Mouse (Mus musculus): ENCODE measurements around the gene Naip1. TPM values are rescaled to one million over a fixed set of nuclear protein-coding genes. Genes with fewer than 3 reads are reported as not detected.
A peak's percentile ranks its signal among the peaks of the same experiment; 100 is the strongest.
"Not testable (repeated sequence)": the region's sequence is repeated elsewhere in the genome, so short reads cannot be mapped to it uniquely, and the experiment has no call there.

Naip1 gene
- polyA plus RNA-seq (2016; fragmentation: Nextera tagmentation; extraction: Ambion mirVana): not detected in 2 replicates

DNA sequence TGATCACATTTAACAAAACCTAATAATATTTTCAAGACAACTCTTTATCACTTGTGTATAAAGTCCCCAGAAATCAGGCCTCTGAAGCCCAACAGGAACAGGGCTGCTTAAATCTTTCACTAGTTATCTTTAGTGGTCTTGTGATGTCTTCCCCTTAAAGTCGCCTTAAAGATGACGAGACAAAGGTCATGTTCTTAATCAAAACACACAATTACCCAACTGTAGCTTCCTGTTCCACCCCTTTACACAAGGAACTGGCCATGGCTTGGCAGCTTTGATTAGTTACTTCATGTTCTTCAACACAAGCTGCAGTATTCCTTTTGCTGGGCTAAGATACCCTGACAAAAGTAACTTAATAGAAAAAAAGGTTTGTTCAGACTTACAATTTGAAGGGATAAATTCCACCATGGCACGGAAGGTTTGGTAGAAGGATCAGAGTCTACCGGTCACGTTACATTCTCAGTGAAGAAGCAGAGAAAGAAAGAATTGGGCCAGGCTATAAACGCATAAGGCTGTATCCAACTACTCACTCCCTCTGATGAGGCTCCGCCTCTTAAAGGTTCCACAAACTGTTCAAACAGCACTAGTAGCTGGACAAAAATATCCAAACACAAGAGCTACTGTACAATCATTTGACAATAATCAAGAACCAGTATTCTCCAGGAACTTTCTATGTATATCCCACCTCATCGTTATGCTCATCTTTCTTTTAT, at the start of gene Naip1:
Gene Naip1, minus strand, starts transcription at position 455 of the 713 bp plus-strand sequence.
- H3K36me3 ChIP-seq; H3K27ac ChIP-seq; H3K27me3 ChIP-seq (ENCODE audit: insufficient read depth, poor library complexity, severe bottlenecking); H3K4me1 ChIP-seq (replicated peaks); DNase-seq (ENCODE audit: low spot score); H3K4me3 ChIP-seq; H3K9me3 ChIP-seq: not testable (repeated sequence)
- whole genome bisulfite sequencing: 83% methylated on average over 8 of the region's 8 CpGs

DNA sequence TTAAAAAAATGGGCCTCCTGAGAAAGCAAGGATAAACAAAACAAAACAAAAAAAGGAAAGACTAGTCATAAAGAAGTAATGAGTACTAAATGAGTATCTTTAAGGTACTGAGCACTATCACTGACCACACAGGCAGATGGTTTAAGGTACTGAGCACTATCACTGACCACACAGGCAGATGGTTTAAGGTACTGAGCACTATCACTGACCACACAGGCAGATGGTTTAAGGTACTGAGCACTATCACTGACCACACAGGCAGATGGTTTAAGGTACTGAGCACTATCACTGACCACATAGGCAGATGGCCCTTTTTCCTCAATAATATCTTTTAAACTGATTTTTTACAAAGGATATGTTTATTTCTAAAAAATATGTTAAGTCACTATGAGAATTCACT, 47.0 kb upstream of the Naip1 start:
- DNase-seq (ENCODE audit: low spot score); H3K27me3 ChIP-seq (ENCODE audit: insufficient read depth, poor library complexity, severe bottlenecking); H3K4me3 ChIP-seq; H3K9me3 ChIP-seq; H3K27ac ChIP-seq; H3K4me1 ChIP-seq (replicated peaks); H3K36me3 ChIP-seq: not testable (repeated sequence)

DNA sequence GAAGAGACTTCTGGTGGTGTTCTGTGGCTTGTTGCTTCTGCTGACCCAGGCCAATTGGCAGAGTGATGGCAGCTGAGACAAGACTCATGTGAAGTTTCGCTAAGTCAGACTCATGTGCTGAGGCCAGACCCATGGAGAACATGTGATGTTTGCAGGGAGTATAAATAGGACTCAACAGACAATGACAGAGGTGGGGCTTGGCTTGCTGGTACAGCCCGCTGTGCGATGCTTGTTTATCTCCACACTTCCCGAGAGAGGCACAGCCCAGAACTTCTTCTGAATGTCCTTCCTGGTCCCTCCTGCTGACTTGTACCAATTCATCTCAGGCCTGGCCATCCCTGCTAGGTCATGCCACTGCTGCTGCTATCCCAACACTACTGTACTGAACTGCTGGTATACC, 42.7 kb upstream of the Naip1 start:
- Histone ChIP-seq H3K36me3 (no peaks in the 10 kb centered on the region), H3K4me3 (no peak overlapping the region), H3K27ac (no peak overlapping the region), H3K9me3 (no peaks in the 10 kb centered on the region), H3K4me1 (replicated peaks) (peaks cover 14% of the 10 kb centered on the region), H3K27me3 (ENCODE audit: insufficient read depth, poor library complexity, severe bottlenecking) (no peaks in the 10 kb centered on the region)
- 92% methylated on average over 4 of the region's 4 CpGs for WGBS
- DNase-seq (ENCODE audit: low spot score): no peak

DNA sequence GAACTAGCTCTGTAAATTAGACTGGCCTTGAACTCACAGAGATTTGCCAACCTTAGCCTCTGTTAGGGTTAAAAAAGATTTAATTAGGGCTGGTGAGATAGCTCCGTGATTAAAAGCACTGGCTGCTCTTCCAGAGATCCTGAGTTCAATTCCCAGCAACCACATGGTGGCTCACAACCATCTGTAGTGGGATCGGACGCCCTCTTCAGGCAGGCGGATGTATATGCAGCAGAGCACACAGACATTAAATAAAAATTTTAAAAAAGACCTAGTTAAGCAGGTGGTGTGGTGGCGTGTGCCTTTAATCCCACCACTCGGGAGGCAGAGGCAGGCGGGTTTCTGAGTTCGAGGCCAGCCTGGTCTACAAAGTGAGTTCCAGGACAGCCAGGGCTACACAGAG, 41.7 kb upstream of the Naip1 start:
- H3K27ac ChIP-seq; H3K9me3 ChIP-seq; H3K36me3 ChIP-seq; H3K27me3 ChIP-seq (ENCODE audit: insufficient read depth, poor library complexity, severe bottlenecking); DNase-seq (ENCODE audit: low spot score); H3K4me3 ChIP-seq: not testable (repeated sequence)
- WGBS: 61% methylated on average over 8 of the region's 8 CpGs
- peaks cover 14% of the 10 kb centered on the region for H3K4me1 ChIP-seq (replicated peaks)

DNA sequence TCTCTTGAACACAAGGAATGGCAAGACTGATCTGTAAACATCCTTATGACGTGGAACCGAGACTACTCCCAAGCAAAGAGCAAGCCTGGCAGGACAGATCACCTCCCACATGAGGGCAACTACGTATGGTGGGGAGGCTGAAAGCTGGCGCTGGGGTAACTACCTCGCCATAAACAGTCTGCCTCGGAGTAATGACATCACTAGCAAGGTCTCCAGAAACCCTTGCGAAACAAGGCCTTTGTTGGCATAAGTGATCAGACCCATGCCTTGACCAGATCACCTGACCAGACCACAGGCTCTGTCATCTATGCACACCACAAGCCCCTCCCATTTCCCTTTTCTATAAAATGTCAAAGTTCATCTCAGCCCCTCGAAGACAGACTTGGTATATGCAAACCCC, 40.6 kb upstream of the Naip1 start:
- WGBS: 77% methylated on average over 8 of the region's 8 CpGs
- Histone ChIP-seq H3K9me3 (no peaks in the 10 kb centered on the region), H3K4me3 (no peak overlapping the region), H3K27me3 (ENCODE audit: insufficient read depth, poor library complexity, severe bottlenecking) (no peaks in the 10 kb centered on the region), H3K36me3 (peaks cover 16% of the 10 kb centered on the region), H3K4me1 (replicated peaks) (peaks cover 14% of the 10 kb centered on the region), H3K27ac (no peak overlapping the region)
- DNase-seq (ENCODE audit: low spot score): no peak

DNA sequence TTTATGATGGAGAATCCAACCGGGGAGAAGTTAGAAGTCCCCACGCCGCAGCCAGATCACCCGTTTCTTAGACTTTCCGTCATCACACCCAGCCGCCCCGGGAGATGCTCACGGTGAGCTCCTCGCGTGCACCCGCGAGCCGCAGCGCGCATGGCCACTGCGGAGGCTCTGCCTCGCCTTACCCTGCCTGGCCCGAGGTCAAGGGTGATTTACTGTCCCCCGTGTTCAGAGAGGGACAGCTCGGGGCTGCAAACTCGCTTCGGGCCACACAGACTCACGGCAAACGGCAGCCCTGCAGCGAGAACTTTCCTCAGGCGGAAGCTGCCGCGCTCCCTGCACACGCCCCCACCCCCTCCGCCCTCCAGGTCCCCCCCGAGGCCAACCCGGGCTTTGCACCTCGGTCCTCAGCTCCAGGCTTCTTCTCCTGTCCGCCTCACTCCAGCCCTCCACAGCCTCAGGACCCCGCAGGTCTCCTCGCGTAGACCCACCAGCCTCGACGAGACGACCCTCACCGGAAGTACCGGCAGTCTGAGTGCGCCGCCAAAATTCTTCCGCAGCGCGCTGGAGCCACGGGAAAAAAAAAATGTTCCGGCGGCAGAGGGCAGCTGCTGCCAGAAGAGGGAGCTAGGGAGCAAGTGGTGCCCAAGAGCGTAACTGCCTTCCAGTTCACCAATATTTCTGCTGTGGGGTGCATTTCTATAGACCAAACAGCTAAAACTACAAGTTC, 39.6 kb upstream of the Naip1 start, which contains the start of gene Gtf2h2:
Gene Gtf2h2, minus strand, starts transcription at position 519 of the 727 bp plus-strand sequence.
- Histone ChIP-seq H3K9me3 (no peaks in the 10 kb centered on the region), H3K4me1 (replicated peaks) (peaks cover 14% of the 10 kb centered on the region), H3K4me3 (peak within 1 kb of the TSS; percentile 85), H3K27ac (peak within 1 kb of the TSS; percentile 93), H3K36me3 (peaks cover 27% of the 10 kb centered on the region), H3K27me3 (ENCODE audit: insufficient read depth, poor library complexity, severe bottlenecking) (no peaks in the 10 kb centered on the region)
- under 1% methylated on average over 51 of the region's 51 CpGs for WGBS
- peak; percentile 87 for DNase-seq (ENCODE audit: low spot score)

DNA sequence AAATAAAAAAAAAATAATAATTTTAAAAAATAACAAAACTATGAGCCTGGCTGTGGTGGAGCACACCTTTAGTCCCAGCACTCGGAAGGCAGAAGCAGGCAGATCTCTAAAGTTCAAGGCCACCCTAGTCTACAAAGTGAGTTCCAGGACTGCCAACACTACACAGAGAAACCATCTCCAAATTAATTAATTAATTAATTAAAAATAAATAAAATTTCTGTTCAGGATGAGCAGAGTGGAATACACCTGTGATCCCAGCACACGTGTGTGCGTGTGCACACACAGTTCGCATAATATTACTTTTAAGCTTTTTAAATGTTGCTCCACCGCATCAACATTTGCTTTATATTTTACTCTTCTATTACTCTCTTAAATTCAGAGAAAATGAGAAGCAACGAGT, 39.0 kb upstream of the Naip1 start:
- Histone ChIP-seq H3K4me1 (replicated peaks) (peaks cover 14% of the 10 kb centered on the region), H3K9me3 (no peaks in the 10 kb centered on the region), H3K4me3 (peak overlapping the region; percentile 85), H3K27ac (peak overlapping the region; percentile 93), H3K27me3 (ENCODE audit: insufficient read depth, poor library complexity, severe bottlenecking) (no peaks in the 10 kb centered on the region), H3K36me3 (peaks cover 33% of the 10 kb centered on the region)
- DNase-seq (ENCODE audit: low spot score): no peak
- WGBS: 17% methylated on average over 6 of the region's 6 CpGs

DNA sequence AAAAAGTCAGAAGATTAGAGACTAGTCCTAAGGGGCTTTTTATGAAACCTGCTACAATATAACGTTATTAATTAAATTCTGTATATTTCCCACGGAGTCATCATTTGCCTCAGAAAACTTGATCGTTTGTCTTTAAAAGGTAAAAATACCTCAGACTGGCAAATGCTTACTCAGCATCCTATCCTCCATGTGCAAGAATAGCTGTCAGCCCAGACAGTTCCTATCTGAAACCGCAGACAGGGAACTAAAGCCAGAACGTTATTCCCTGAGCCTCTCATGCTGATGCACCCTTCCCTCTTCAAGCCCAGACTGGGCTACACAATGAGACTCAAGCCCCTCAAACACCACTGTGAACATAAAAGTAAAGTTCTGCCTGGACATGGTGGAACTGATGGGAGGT, 37.8 kb upstream of the Naip1 start:
- H3K27me3 ChIP-seq (ENCODE audit: insufficient read depth, poor library complexity, severe bottlenecking): no peaks in the 10 kb centered on the region
- H3K4me1 ChIP-seq (replicated peaks): peaks cover 14% of the 10 kb centered on the region
- H3K9me3 ChIP-seq: no peaks in the 10 kb centered on the region
- WGBS: 91% methylated on average over 5 of the region's 5 CpGs
- DNase-seq (ENCODE audit: low spot score): no peak
- no peak overlapping the region for H3K27ac ChIP-seq
- peaks cover 42% of the 10 kb centered on the region for H3K36me3 ChIP-seq
- no peak overlapping the region for H3K4me3 ChIP-seq

DNA sequence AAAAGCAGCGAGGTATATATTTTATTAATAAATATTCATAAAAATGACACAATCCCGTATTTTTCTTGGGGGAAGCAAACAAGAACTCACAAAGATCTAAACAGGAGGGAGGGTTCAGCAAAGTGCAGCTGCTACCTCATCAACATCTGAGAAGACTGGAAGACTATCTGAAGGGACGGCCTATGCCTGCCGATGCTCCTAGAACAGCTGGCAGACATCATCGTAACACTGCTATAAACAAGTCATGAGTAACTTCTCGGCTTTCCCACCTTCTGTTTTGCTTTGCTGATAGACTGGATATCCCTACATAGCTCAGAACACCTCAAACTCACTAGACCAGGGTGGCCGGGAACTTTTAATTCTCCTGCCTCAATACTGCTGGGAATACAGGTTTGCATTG, 30.9 kb upstream of the Naip1 start:
- peaks cover 97% of the 10 kb centered on the region for H3K36me3 ChIP-seq
- 95% methylated on average over 7 of the region's 7 CpGs for WGBS

DNA sequence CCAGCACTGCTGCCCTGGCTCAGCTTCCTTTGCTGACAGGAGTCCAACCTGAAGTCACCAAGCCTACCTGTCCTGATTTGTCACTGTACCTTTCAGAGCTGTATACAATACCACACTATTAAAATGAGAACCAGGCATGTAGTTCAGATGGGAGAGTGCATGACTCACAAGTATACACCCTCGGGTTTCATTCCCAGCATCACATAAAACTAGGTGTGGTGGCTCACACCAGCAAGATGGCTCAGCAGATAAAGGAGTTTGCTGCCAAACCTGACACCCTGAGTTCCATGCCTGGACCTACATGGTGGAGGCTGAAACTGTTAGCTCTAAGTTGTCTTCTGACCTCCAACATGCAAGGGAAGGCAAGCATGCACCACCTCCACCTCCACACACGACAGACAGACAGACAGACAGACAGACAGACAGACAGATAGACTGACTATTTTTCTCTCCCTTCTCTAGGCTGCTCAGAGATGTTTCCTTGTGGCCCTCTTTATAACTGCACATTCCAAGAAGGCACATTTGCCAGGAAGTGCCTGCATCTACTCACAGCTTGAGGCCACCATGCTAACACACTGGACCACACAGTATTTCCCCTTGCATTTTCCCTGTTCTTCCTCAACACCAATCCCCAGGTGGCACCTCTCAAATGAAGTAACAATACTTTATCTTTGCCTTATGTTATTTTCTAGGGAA, 11.0 kb upstream of the Naip1 start:
- H3K27me3 ChIP-seq (ENCODE audit: insufficient read depth, poor library complexity, severe bottlenecking): no peaks in the 10 kb centered on the region
- 89% methylated on average over 2 of the region's 2 CpGs for WGBS
- peaks cover 75% of the 10 kb centered on the region for H3K36me3 ChIP-seq
- H3K4me1 ChIP-seq (replicated peaks): no peaks in the 10 kb centered on the region
- DNase-seq (ENCODE audit: low spot score): no peak
- H3K9me3 ChIP-seq: peaks cover 8% of the 10 kb centered on the region; the same call in 1 of the 2 replicates
- H3K27ac ChIP-seq: no peak overlapping the region
- H3K4me3 ChIP-seq: no peak overlapping the region

More for the DNA sequence above, 30.9 kb upstream of the Naip1 start:
- Histone ChIP-seq H3K4me3 (no peak overlapping the region), H3K27ac (no peak overlapping the region), H3K27me3 (ENCODE audit: insufficient read depth, poor library complexity, severe bottlenecking) (no peaks in the 10 kb centered on the region), H3K9me3 (no peaks in the 10 kb centered on the region), H3K4me1 (replicated peaks) (no peaks in the 10 kb centered on the region)
- no peak for DNase-seq (ENCODE audit: low spot score)

DNA sequence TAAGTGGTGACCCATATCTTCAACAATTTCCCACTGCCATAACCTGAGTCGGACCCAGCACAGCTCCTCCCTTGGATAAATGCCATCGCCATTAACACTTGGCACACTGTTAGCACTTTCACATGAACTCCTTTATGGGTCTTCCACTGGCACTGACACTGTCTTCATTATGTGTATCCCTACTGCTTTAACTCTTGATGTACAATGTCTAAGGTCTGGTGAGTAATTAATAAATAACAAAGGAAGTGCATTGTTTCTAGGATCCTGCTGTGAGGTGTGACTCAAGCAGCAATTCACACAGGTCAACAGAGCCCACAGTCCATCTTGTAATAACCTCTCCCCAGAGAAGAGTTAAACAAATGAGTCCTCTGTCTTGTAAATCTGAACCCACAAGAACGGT, 8.7 kb upstream of the Naip1 start:
- 84% methylated on average over 3 of the region's 3 CpGs for WGBS
- Histone ChIP-seq H3K4me1 (replicated peaks) (no peaks in the 10 kb centered on the region), H3K36me3 (peaks cover 52% of the 10 kb centered on the region), H3K27me3 (ENCODE audit: insufficient read depth, poor library complexity, severe bottlenecking) (no peaks in the 10 kb centered on the region), H3K4me3 (no peak overlapping the region), H3K9me3 (no peaks in the 10 kb centered on the region), H3K27ac (no peak overlapping the region)
- no peak for DNase-seq (ENCODE audit: low spot score)

DNA sequence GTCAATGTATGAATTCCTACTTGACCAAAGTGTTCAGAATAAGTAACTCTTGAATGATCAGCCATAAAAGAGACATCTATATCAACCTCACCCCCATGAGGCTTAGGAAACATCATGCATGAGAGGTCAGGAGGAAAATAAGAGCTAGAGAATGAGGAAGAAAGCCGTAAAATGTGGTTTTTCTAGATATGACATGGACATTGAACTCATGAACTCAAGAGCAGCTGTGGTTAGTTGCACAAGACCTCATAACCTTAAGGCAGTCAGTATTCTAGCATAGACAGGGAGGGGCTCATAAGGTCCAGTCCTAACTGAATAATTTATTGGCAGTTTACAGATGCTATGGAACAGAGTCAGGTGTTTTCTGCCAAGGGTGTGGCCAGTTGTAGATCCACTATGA, 3.2 kb downstream of the Naip1 start:
- Histone ChIP-seq H3K27me3 (ENCODE audit: insufficient read depth, poor library complexity, severe bottlenecking) (no peaks in the 10 kb centered on the region), H3K27ac (no peak overlapping the region), H3K4me3 (no peak overlapping the region), H3K36me3 (no peaks in the 10 kb centered on the region), H3K4me1 (replicated peaks) (no peaks in the 10 kb centered on the region), H3K9me3 (no peaks in the 10 kb centered on the region)
- DNase-seq (ENCODE audit: low spot score): no peak
- WGBS: 92% methylated on average over 1 of the region's 1 CpGs

DNA sequence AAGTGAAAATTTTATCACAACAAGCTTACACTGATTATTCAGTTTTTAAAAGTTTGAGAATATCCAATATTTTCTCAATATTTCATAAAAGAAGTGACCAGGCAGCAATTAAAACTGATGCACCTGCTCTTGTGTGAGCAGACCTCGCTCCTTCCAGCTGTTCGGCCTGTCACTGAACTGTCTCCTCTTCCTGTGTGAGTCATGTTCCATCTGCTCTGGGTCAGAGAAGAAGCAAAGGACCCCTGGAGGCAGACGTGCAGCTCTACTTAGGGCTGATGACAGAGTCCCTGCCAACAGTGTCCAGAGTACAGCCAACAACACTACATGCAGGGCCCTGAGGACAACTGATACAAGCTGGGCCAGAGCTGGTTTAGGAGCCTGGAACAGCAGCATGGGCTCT, 12.6 kb downstream of the Naip1 start:
- WGBS: 66% methylated on average over 3 of the region's 3 CpGs

More for the DNA sequence above, 12.6 kb downstream of the Naip1 start:
- Histone ChIP-seq H3K36me3 (no peaks in the 10 kb centered on the region), H3K4me3 (no peak overlapping the region), H3K4me1 (replicated peaks) (no peaks in the 10 kb centered on the region), H3K9me3 (no peaks in the 10 kb centered on the region), H3K27me3 (ENCODE audit: insufficient read depth, poor library complexity, severe bottlenecking) (no peaks in the 10 kb centered on the region), H3K27ac (no peak overlapping the region)
- no peak for DNase-seq (ENCODE audit: low spot score)
